Comparison of ENCODE assay signal across 8 mouse cellular contexts in the genomic region with DNA sequence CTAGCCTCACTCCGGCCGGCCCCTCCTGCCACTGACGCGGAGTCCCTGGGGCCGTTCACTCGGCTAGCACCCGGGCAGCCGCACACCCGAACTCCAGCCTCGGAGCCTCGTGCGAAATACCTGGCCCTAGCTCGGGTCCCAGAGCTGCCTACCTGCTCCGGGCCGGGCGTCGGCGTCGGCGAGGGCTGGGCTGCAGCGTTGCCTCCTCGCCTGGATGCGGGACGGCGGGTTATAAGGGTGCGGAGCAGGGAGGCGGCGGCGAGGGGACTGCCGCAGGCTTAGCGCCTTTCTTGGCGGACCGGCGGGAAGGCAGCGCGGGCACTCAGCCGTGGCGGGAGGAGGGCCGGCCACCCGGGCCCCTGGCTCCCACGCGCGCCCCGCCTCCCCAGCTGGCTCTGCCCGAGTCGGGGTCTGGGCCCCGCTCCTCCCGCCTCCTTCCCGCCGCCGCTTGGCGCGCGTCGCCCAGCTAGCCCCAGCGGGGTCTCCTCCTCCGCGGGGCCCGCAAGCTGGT. TPM values are rescaled to one million over a fixed set of nuclear protein-coding genes. Genes with fewer than 3 reads are reported as not detected.
DNase-seq lines count a peak whose midpoint lies in the region; ATAC-seq and TF ChIP-seq lines count a peak whose summit lies in the region.

No protein-coding gene starts in this region.

- peaks cover 70% of the 10 kb centered on the region for H3K27me3 ChIP-seq in hindbrain, embryonic 12.5 days
- peaks cover 61% of the 10 kb centered on the region for H3K27me3 ChIP-seq in liver, postnatal 0 days (ENCODE audit: insufficient read depth, low read length)
- H3K27me3 ChIP-seq in thymus, adult 2 months (ENCODE audit: control insufficient read depth, insufficient read depth, low read length) = peaks cover 31% of the 10 kb centered on the region

- peak overlapping the region; percentile 46 for H3K9ac ChIP-seq in hindbrain, embryonic 12.5 days
- H3K9ac ChIP-seq in liver, postnatal 0 days (replicated peaks) = no peak overlapping the region

- TF ChIP-seq POLR2A in thymus, adult 2 months (IDR thresholded peaks at IDR 0.05; ENCODE audit: control insufficient read depth, extremely low read depth, insufficient read depth, low read length, poor library complexity) = no peak

- H3K36me3 ChIP-seq in hindbrain, embryonic 12.5 days = no peaks in the 10 kb centered on the region
- no peaks in the 10 kb centered on the region for H3K36me3 ChIP-seq in liver, postnatal 0 days (replicated peaks; ENCODE audit: insufficient read depth, low read length)
- H3K36me3 ChIP-seq in thymus, adult 2 months (ENCODE audit: control insufficient read depth, insufficient read depth, low read length) = no peaks in the 10 kb centered on the region

- H3K4me3 ChIP-seq in hindbrain, embryonic 12.5 days = peak overlapping the region; percentile 42
- peak overlapping the region; percentile 49 for H3K4me3 ChIP-seq in liver, postnatal 0 days (ENCODE audit: low read depth, low read length)
- no peak overlapping the region for H3K4me3 ChIP-seq in thymus, adult 2 months (ENCODE audit: control insufficient read depth, insufficient read depth, low read length)

- WGBS in hindbrain, embryonic 12.5 days = under 1% methylated on average over 47 of the region's 59 CpGs
- WGBS in liver, postnatal 0 days (ENCODE audit: insufficient replicate concordance) = 2% methylated on average over 43 of the region's 59 CpGs
- 2% methylated on average over 59 of the region's 59 CpGs for WGBS in thymus, adult 2 months

- peaks cover 33% of the 10 kb centered on the region for H3K4me1 ChIP-seq in hindbrain, embryonic 12.5 days
- H3K4me1 ChIP-seq in liver, postnatal 0 days (ENCODE audit: insufficient read depth) = peaks cover 26% of the 10 kb centered on the region
- H3K4me1 ChIP-seq in thymus, adult 2 months (replicated peaks; ENCODE audit: control insufficient read depth, insufficient read depth, low read length) = peaks cover 16% of the 10 kb centered on the region

- H3K27ac ChIP-seq in hindbrain, embryonic 12.5 days = no peak overlapping the region
- H3K27ac ChIP-seq in liver, postnatal 0 days (ENCODE audit: low read depth) = no peak overlapping the region
- no peak overlapping the region for H3K27ac ChIP-seq in thymus, adult 2 months (ENCODE audit: control insufficient read depth, insufficient read depth, low read length)

- no peak for TF ChIP-seq EP300 in liver, postnatal 0 days (IDR thresholded peaks at IDR 0.05; ENCODE audit: low read depth)

- TF ChIP-seq CTCF in liver, postnatal 0 days (IDR thresholded peaks at IDR 0.05; ENCODE audit: low read depth) = no peak
- no peak for TF ChIP-seq CTCF in thymus, adult 2 months (IDR thresholded peaks at IDR 0.05; ENCODE audit: borderline replicate concordance, control insufficient read depth, extremely low read depth, insufficient read depth, low read length, poor library complexity)

- DNase-seq in left cerebral cortex, postnatal 4 days = peak; percentile 52
- no peak for DNase-seq in left cerebral cortex, adult 18-20 months (ENCODE audit: low spot score in 2 of 2)
- DNase-seq in cerebellum, postnatal 10 days = peak; percentile 76 to 82
- DNase-seq in liver, postnatal 0 days = no peak
- no peak for DNase-seq in right cerebral cortex, postnatal 25 days
- no peak for DNase-seq in frontal cortex, postnatal 25 days (ENCODE audit: low spot score in 2 of 2)
- no peak for DNase-seq in thymus, adult 2 months

- intact Hi-C loops in left cerebral cortex, postnatal 4 days (cut with DNase I) = loop anchor here (5.0 kb wide), 1 partner anchor 72 kb away; no protein-coding TSS in a partner anchor

- ATAC-seq in hindbrain, embryonic 12.5 days (ENCODE audit: low FRiP score) = 0 out of 2 replicates have a peak, but pooled peaks have one; percentile 17
- ATAC-seq in liver, postnatal 0 days = no peak

- no peaks in the 10 kb centered on the region for H3K9me3 ChIP-seq in hindbrain, embryonic 12.5 days (replicated peaks)
- no peaks in the 10 kb centered on the region for H3K9me3 ChIP-seq in liver, postnatal 0 days (ENCODE audit: low read length)

- peak overlapping the region; percentile 78 for H3K4me2 ChIP-seq in hindbrain, embryonic 12.5 days (replicated peaks)
- H3K4me2 ChIP-seq in liver, postnatal 0 days (ENCODE audit: low read depth, low read length) = peak overlapping the region; percentile 77

RNA-seq across cellular contexts. Expression of a gene that starts 0.3 kb away (rescaled TPM):
- 1 to 10 TPM; 3.7 to 4.3 TPM for total RNA-seq in left cerebral cortex, postnatal 4 days (2021)
- under 1 TPM; 0.26 to 0.86 TPM for total RNA-seq in left cerebral cortex, adult 18-20 months (2021)
- 1.7 and 2.4 TPM in 2 replicates for polyA plus RNA-seq in hindbrain, embryonic 12.5 days (2016; fragmentation: Nextera tagmentation; extraction: Ambion mirVana)
- not detected in 2 replicates for polyA plus RNA-seq in liver, postnatal 0 days (2015; fragmentation: Nextera tagmentation; extraction: Ambion mirVana)
- 1.0 and 1.4 TPM in 2 replicates for polyA plus RNA-seq in thymus, adult 2 months (2012; rRNA removed)

RNA-seq across cellular contexts. Expression of a gene that starts 2.4 kb away (rescaled TPM):
- 10 to 100 TPM; 27.0 to 30.4 TPM for total RNA-seq in left cerebral cortex, postnatal 4 days (2021)
- 10 to 100 TPM; 31.3 to 34.8 TPM for total RNA-seq in left cerebral cortex, adult 18-20 months (2021)
- polyA plus RNA-seq in hindbrain, embryonic 12.5 days (2016; fragmentation: Nextera tagmentation; extraction: Ambion mirVana) = 41.9 and 42.9 TPM in 2 replicates
- polyA plus RNA-seq in liver, postnatal 0 days (2015; fragmentation: Nextera tagmentation; extraction: Ambion mirVana) = 12.4 and 14.1 TPM in 2 replicates
- polyA plus RNA-seq in thymus, adult 2 months (2012; rRNA removed) = 64.7 and 69.3 TPM in 2 replicates

RNA-seq across cellular contexts. Expression of a gene that starts 20.7 kb away (rescaled TPM):
- total RNA-seq in left cerebral cortex, postnatal 4 days (2021) = 100 to 1,000 TPM; 119 to 121 TPM
- 100 to 1,000 TPM; 172 to 194 TPM for total RNA-seq in left cerebral cortex, adult 18-20 months (2021)
- 154 and 159 TPM in 2 replicates for polyA plus RNA-seq in hindbrain, embryonic 12.5 days (2016; fragmentation: Nextera tagmentation; extraction: Ambion mirVana)
- 74.4 and 83.4 TPM in 2 replicates for polyA plus RNA-seq in liver, postnatal 0 days (2015; fragmentation: Nextera tagmentation; extraction: Ambion mirVana)
- polyA plus RNA-seq in thymus, adult 2 months (2012; rRNA removed) = 227 and 244 TPM in 2 replicates

RNA-seq across cellular contexts. Expression of a gene that starts 30.8 kb away (rescaled TPM):
- total RNA-seq in left cerebral cortex, postnatal 4 days (2021) = 10 to 100 TPM; 10.4 to 13.7 TPM
- 1 to 10 TPM; 2.5 to 5.0 TPM for total RNA-seq in left cerebral cortex, adult 18-20 months (2021)
- 38.6 and 43.7 TPM in 2 replicates for polyA plus RNA-seq in hindbrain, embryonic 12.5 days (2016; fragmentation: Nextera tagmentation; extraction: Ambion mirVana)
- 0.67 and 0.89 TPM in 2 replicates for polyA plus RNA-seq in liver, postnatal 0 days (2015; fragmentation: Nextera tagmentation; extraction: Ambion mirVana)
- 11.0 and 19.0 TPM in 2 replicates for polyA plus RNA-seq in thymus, adult 2 months (2012; rRNA removed)

Comparison
In these comparisons a context has a peak if more than half of its experiments do, and no peak if none do; other contexts are left out.
1. DNase-seq: peak in left cerebral cortex, postnatal 4 days (single experiment) and cerebellum, postnatal 10 days (2 of 2); none in left cerebral cortex, adult 18-20 months (0 of 2), liver, postnatal 0 days (single experiment), right cerebral cortex, postnatal 25 days (single experiment), frontal cortex, postnatal 25 days (0 of 2) and thymus, adult 2 months (single experiment).